Mouse (Mus musculus) megakaryocyte, embryonic 14.5 days (primary cell): ENCODE measurements around the gene Ippk.

Experiments
- FLI1 ChIP-seq: IDR thresholded peaks from 2 replicates; pipeline ENCODE4 v1.6.1; 2012; ENCODE audit warnings: low read length, inconsistent platforms, mixed read lengths
- GATA1 ChIP-seq: IDR thresholded peaks from 3 replicates; pipeline ENCODE4 v1.6.1; 2012; ENCODE audit warnings: mixed read lengths, low read length, inconsistent platforms, borderline replicate concordance

DNA sequence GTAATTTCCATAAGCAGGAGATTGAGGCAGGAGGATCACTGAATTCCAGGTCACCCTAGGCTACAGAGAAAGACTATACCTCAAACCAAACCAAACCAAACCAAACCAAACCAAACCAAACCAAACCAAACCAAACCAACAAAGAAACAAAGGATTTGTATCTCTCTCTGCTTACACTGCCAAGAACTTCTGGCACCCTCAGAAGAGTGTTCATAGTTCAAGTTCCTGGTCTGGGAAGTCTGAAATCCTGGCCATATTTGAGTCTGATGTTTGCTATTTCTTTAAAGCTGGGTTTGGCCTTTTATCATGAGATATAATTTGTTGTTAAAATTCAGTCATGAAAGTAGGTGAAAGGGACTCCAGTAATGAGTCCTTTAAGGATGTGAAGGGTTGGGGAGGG is 13.3 kb upstream of the Ippk start:
- no peak for TF ChIP-seq GATA1
- no peak for TF ChIP-seq FLI1
